Mouse (Mus musculus) megakaryocyte, embryonic 14.5 days (primary cell): ENCODE results near the gene Rnf169. TPM values are rescaled to one million over a fixed set of nuclear protein-coding genes. Genes with fewer than 3 reads are reported as not detected.
A peak's percentile ranks its signal among the peaks of the same experiment; 100 is the strongest.
"Not testable (repeated sequence)": the region's sequence is repeated elsewhere in the genome, so short reads cannot be mapped to it uniquely, and the experiment has no call there.

Source experiments
- H3K27me3 ChIP-seq: replicated peaks from 2 replicates; pipeline ENCODE3; 2012; ENCODE audit warnings: inconsistent platforms
- H3K36me3 ChIP-seq: replicated peaks from 2 replicates; pipeline ENCODE3; 2012; ENCODE audit warnings: low read length, inconsistent platforms, mixed read lengths
- H3K4me1 ChIP-seq: 2 replicates; pipeline ENCODE4 v1.6.1; 2012; ENCODE audit warnings: inconsistent platforms
- H3K4me3 ChIP-seq: replicated peaks from 2 replicates; pipeline ENCODE3; 2012; ENCODE audit warnings: moderate library complexity, mild to moderate bottlenecking, inconsistent platforms
- H3K9me3 ChIP-seq: 2 replicates; pipeline ENCODE4 v1.6.1; 2012; ENCODE audit warnings: inconsistent platforms
- FLI1 ChIP-seq: IDR thresholded peaks from 2 replicates; pipeline ENCODE4 v1.6.1; 2012; ENCODE audit warnings: low read length, inconsistent platforms, mixed read lengths
- GATA1 ChIP-seq: IDR thresholded peaks from 3 replicates; pipeline ENCODE4 v1.6.1; 2012; ENCODE audit warnings: mixed read lengths, low read length, inconsistent platforms, borderline replicate concordance
- polyA plus RNA-seq: library from polyadenylated mRNA; stranded (reverse); fragments of >175 nt; gene quantifications from 2 replicates; pipeline ENCODE4 v1.2.3, GENCODE M21; 2012; ENCODE audit warnings: low replicate concordance; ENCODE audit not compliant: insufficient read depth

The Rnf169 gene
- polyA plus RNA-seq, 1 experiment: 0.87 TPM

DNA sequence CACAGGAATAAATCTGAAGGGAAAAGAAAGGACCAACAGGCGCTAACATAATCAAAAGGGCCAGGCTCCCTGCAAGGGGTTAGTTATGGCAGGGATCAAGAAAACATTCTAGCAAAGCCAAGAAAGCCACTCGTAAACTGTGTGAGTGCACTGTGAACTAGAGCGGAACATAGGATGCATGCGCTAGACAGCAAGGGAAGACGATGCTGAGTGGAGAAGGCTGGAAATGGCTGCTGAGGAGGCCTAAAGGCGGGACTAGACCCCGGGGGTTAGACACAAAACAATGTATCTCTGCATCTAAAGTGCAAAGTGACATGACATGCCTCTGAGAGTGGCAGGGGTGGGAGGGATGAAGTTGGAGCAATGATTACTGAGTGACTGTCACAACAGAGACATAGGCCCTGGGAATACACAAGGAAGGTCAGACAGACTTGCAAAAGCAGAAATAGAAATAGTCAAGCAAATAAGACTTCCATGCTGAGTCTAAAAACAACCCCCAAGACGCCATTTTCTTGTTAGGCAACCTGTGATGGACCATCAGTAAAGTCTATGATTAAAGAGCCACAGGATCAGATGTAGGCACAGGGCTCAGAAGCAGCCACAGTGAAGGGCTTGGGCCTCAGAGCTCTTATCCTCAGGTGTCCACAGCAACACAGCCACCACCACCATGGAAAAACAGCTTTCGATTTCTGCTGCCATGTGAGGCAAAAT lies 14.1 kb downstream of the Rnf169 start:
- H3K9me3 ChIP-seq: 0 out of 2 replicates have a peak, but pooled peaks cover 3% of the 10 kb centered on the region
- H3K27me3 ChIP-seq: no peaks in the 10 kb centered on the region
- H3K4me3 ChIP-seq: no peak overlapping the region
- no peak for TF ChIP-seq GATA1
- TF ChIP-seq FLI1: no peak
- H3K36me3 ChIP-seq: peaks cover 35% of the 10 kb centered on the region
- peaks cover 67% of the 10 kb centered on the region for H3K4me1 ChIP-seq

- H3K36me3 ChIP-seq: peaks cover 35% of the 10 kb centered on the region
- 0 out of 2 replicates have a peak, but pooled peaks cover 3% of the 10 kb centered on the region for H3K9me3 ChIP-seq
- H3K27me3 ChIP-seq: no peaks in the 10 kb centered on the region
- H3K4me1 ChIP-seq: peaks cover 74% of the 10 kb centered on the region
- no peak overlapping the region for H3K4me3 ChIP-seq
- no peak for TF ChIP-seq FLI1
- no peak for TF ChIP-seq GATA1
Observed at GRCm38 (mm10) chr7:99965020-99965841, 15.0 kb downstream of the Rnf169 start.

GRCm38 (mm10) chr7:99963237-99963860 lies 16.9 kb downstream of the Rnf169 start:
- H3K9me3 ChIP-seq: no peaks in the 10 kb centered on the region
- peaks cover 66% of the 10 kb centered on the region for H3K4me1 ChIP-seq
- no peaks in the 10 kb centered on the region for H3K27me3 ChIP-seq
- TF ChIP-seq GATA1 (no peak), FLI1 (no peak)
- H3K36me3 ChIP-seq: peaks cover 30% of the 10 kb centered on the region
- peak overlapping the region; percentile 21 for H3K4me3 ChIP-seq

DNA sequence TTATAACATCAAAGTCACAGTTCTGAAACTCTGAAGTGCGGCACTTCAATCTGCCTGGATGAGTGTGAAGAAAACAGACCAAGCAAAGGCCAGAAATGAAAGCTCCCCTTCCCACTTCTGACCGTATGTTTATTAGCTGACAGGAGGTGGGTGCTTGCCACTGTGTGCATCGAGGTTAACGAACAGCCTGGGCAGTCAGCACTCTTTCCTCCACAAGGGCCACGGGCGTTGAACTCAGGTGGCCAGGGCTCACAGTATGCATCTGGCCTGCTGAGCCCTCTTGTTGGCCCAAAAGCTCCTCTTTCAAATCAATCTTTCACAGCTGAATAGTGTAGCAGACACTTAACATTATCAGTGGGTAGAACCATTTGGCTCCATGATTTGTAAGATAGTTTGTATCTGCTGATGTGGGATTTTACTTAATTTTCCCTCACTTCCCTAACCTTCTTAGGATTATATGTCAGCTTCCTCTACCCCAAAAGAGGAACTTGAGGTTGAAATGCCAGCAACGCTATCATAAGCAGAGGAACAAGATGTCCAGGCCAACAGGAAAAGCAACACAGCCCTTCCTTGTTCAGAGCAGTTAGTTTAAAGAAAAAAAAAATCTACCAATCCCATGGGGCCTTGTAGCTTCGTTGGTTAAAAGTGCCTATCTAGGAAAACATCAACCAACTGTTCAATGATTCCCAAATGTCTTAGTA lies 17.6 kb downstream of the Rnf169 start:
- TF ChIP-seq FLI1: no peak
- TF ChIP-seq GATA1: no peak
- Histone ChIP-seq H3K27me3 (no peaks in the 10 kb centered on the region), H3K9me3 (no peaks in the 10 kb centered on the region), H3K4me3 (peak overlapping the region; percentile 70), H3K36me3 (peaks cover 23% of the 10 kb centered on the region), H3K4me1 (peaks cover 66% of the 10 kb centered on the region)

DNA sequence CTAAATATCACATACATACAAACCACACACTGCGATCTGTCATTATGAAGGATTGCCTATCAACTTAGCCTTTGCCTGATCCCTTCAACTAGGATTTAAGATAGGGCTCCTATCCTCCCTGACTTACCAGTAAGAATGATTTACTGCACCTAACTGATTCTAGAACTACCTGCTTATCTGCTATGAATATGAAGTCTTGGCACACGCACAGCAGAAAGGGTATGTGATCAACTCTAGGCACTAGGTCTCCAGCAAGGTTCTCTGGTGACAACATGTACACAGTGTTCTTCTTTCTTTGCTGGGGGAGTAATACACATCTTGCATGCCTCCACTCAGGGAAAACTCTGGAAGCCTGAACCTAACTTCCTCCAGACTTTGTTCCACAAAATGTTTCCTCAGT lies 18.7 kb downstream of the Rnf169 start:
- TF ChIP-seq FLI1: no peak
- no peak for TF ChIP-seq GATA1
- H3K4me3 ChIP-seq: no peak overlapping the region
- H3K27me3 ChIP-seq: no peaks in the 10 kb centered on the region
- no peaks in the 10 kb centered on the region for H3K9me3 ChIP-seq
- peaks cover 65% of the 10 kb centered on the region for H3K4me1 ChIP-seq
- H3K36me3 ChIP-seq: peaks cover 16% of the 10 kb centered on the region

DNA sequence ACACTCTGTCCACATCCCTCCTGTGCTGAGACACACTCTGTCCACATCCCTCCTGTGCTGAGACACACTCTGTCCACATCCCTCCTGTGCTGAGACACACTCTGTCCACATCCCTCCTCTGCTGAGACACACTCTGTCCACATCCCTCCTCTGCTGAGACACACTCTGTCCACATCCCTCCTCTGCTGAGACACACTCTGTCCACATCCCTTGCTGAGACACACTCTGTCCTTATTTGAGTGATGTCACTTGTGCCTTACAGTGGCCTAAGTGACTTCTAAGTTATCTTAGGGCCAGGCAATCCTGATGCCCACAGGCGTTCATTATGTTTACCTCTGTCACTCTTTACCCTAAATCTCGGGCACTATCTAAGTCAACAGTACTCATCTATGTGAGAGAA lies 19.7 kb downstream of the Rnf169 start:
- not testable (repeated sequence) for H3K9me3 ChIP-seq, H3K4me3 ChIP-seq, H3K27me3 ChIP-seq
- peaks cover 10% of the 10 kb centered on the region for H3K36me3 ChIP-seq
- H3K4me1 ChIP-seq: peaks cover 58% of the 10 kb centered on the region

DNA sequence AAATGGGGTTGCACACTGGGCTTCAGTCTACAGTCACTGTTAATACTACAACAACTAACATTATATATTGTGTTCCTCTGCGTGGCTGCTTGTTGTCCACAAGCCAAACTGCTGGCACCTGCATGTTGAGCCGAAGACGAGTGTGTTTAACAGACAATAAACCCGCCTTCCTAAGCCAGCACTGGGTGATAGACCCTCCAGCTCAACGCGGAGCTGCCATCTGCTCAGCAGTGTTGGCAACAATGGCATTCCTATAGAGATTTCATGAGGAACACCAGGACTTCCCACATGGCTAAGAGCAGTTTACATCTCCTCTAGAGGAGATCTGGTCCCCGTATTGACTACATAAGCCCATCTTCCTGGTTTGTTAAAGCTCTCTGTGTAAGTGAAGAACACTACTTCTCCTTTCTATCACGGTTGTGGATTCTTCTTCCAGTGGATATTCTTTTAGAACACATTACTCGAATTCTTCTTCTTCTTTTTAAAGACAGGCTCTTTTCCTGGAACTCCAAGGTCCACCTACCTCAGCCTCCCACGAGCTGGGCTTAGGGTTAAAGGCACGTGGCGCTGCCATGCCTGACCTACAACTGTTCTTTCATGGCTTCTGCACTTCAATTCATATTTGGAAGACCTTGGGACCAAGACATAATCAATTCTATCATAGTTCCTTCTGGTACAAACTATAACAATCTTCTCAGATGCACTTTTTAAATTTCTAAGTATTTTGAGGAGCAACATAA lies 22.9 kb downstream of the Rnf169 start:
- TF ChIP-seq FLI1 (no peak), GATA1 (no peak)
- Histone ChIP-seq H3K27me3 (no peaks in the 10 kb centered on the region), H3K4me1 (peaks cover 40% of the 10 kb centered on the region), H3K9me3 (no peaks in the 10 kb centered on the region), H3K36me3 (peaks cover 28% of the 10 kb centered on the region), H3K4me3 (no peak overlapping the region)

- TF ChIP-seq FLI1 (no peak), GATA1 (no peak)
- Histone ChIP-seq H3K27me3 (no peaks in the 10 kb centered on the region), H3K9me3 (no peaks in the 10 kb centered on the region), H3K4me1 (peaks cover 27% of the 10 kb centered on the region), H3K4me3 (no peak overlapping the region), H3K36me3 (peaks cover 34% of the 10 kb centered on the region)
Observed at GRCm38 (mm10) chr7:99956095-99956494, 24.2 kb downstream of the Rnf169 start.

DNA sequence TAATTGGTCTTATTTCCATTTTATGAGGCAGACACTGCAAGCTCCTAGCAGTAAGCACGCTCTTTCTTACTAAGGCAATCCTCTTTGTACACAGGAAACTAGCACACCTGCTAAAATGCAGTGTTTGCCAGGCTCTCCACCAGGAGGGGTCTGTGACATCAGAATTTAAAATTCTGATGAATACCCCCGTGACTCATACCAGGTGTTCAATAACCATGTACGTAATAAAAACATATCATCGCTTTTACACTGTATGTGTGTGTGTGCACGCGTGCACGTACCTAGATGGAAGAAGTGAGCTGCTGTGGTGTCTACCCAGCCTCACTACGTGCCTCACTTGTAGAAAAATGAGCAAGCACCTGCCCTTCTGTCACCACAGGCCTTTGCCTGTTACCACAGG lies 26.0 kb downstream of the Rnf169 start:
- H3K27me3 ChIP-seq: no peaks in the 10 kb centered on the region
- TF ChIP-seq GATA1 (no peak), FLI1 (no peak)
- H3K36me3 ChIP-seq: peaks cover 39% of the 10 kb centered on the region
- H3K9me3 ChIP-seq: no peaks in the 10 kb centered on the region
- no peak overlapping the region for H3K4me3 ChIP-seq
- peaks cover 18% of the 10 kb centered on the region for H3K4me1 ChIP-seq
